ENCODE assay signal across 1 mouse cellular context in the genomic region with DNA sequence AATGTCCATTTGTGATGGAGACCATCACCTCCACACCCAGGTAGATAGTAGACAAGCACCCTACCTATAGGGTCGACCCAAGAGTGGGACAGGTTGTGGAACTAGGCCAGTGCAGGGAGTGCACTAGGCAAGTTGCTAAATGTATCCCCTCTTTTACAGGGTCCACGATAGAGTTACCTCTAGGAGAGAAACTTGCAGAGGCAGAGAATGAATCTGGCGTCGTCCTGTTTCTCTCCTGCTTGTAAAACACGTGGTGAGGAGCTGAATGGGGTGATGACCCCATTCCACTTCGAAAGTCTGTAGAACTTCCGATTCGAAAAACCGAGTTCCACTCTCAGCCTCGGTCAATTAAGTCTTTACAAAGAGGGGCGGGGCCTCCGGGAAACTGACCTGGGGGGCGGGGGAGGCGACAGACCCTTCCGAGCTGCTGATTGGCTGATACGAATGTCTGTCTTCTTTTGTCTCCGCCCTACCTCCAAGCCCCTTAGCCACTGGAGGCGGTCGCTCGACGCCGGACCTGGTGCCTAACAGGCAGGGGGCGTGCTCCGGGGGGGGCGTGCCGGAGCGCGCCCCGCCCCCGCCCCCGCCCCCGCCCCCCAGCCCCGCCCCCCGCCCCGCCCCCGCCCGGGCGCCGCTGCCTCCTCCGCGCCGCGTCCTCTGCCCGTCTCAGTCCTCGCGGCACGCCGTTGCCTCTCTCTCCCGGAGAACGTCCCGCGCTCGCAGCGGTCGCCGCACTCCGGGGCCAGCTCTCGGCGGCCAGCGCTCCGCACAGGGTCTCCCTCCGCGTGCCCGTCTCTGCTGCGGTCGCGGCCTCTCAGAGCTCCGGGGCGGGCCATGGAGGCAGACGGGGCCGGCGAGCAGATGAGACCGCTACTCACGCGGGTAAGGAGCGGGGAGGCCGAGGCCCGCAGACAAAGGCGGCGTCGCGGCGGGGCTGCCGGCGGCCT.
A peak's percentile ranks its signal among the peaks of the same experiment; 100 is the strongest.
TF ChIP-seq lines count a peak whose summit lies in the region.

No protein-coding gene starts in this region.

TF ChIP-seq in CH12.LX, 34 proteins besides CTCF, POLR2A, EP300 and RAD21 (continued from another document):
- TF ChIP-seq SMC3 (IDR thresholded peaks at IDR 0.05; ENCODE audit: low read depth, low read length): no peak
- TF ChIP-seq TBP (conservative IDR thresholded peaks at IDR 0.05; ENCODE audit: low read depth, low read length): peak; percentile 77
- TF ChIP-seq ZMIZ1 (IDR thresholded peaks at IDR 0.05; ENCODE audit: low read depth, low read length): peak; percentile 73
- TF ChIP-seq MAX (IDR thresholded peaks at IDR 0.05; ENCODE audit: low read length): peak; percentile 96
- TF ChIP-seq ZNF384 (IDR thresholded peaks at IDR 0.05; ENCODE audit: low read depth, low read length): no peak
- TF ChIP-seq MAZ (IDR thresholded peaks at IDR 0.05; ENCODE audit: low read depth, low read length): 0 out of 2 replicates have a peak, but pooled peaks have one; percentile 38
- TF ChIP-seq UBTF (IDR thresholded peaks at IDR 0.05; ENCODE audit: low read depth, low read length): no peak
- TF ChIP-seq MYC (IDR thresholded peaks at IDR 0.05; ENCODE audit: low read depth, low read length): peak; percentile 81
- TF ChIP-seq NRF1 (IDR thresholded peaks at IDR 0.05; ENCODE audit: low read depth, low read length): no peak
- TF ChIP-seq CHD2 (IDR thresholded peaks at IDR 0.05; ENCODE audit: low read length): peak; percentile 79; the same call in 1 of the 2 replicates
- TF ChIP-seq CHD1 (IDR thresholded peaks at IDR 0.05; ENCODE audit: low read depth, low read length): no peak
- no peak for TF ChIP-seq JUND (conservative IDR thresholded peaks at IDR 0.05; ENCODE audit: low read depth, low read length)
- 0 out of 2 replicates have a peak, but pooled peaks have one; percentile 2 for TF ChIP-seq SIN3A (IDR thresholded peaks at IDR 0.05; ENCODE audit: low read length)
- no peak for TF ChIP-seq KAT2A (IDR thresholded peaks at IDR 0.05; ENCODE audit: insufficient replicate concordance, low read length)
- TF ChIP-seq HCFC1 (IDR thresholded peaks at IDR 0.05; ENCODE audit: low read depth, low read length): no peak; the same call in 1 of the 2 replicates
- no peak for TF ChIP-seq MEF2A (IDR thresholded peaks at IDR 0.05; ENCODE audit: borderline replicate concordance, low read depth, low read length)
- TF ChIP-seq ELF1 (IDR thresholded peaks at IDR 0.05; ENCODE audit: low read depth, low read length): peak; percentile 36; the same call in 1 of the 2 replicates
- no peak for TF ChIP-seq E2F4 (IDR thresholded peaks at IDR 0.05; ENCODE audit: insufficient replicate concordance, low read depth, low read length)
- TF ChIP-seq JUN (IDR thresholded peaks at IDR 0.05; ENCODE audit: insufficient read depth, low read depth, low read length): no peak
- TF ChIP-seq IRF4 (IDR thresholded peaks at IDR 0.05; ENCODE audit: low read depth, low read length): peak; percentile 42; the same call in 1 of the 2 replicates
- TF ChIP-seq RCOR1 (conservative IDR thresholded peaks at IDR 0.05; ENCODE audit: low read depth, low read length): no peak
- peak; percentile 57 for TF ChIP-seq MXI1 (IDR thresholded peaks at IDR 0.05; ENCODE audit: low read depth, low read length)
